Mouse (Mus musculus): ENCODE measurements around the gene Col3a1. TPM values are rescaled to one million over a fixed set of nuclear protein-coding genes. Genes with fewer than 3 reads are reported as not detected.

Col3a1 gene
- total RNA-seq, 1 experiment from 2014 or later = 100 TPM

Small RNAs within 50 kb of the gene (microRNA-seq; reads per million reads assigned to microRNA genes)
- gene Gm47302 = 1.8 to 3.8 reads per million in 2 experiments

Other genes with a start within 250 kb of the Col3a1 start
- 9.1 and 10.4 TPM in 2 replicates for gene Col5a2, start 191.7 kb downstream of the Col3a1 start, total RNA-seq (2021)

Data from adrenal gland, postnatal 25 days (tissue).